Mouse (Mus musculus): ENCODE data around the gene Chst5. TPM values are rescaled to one million over a fixed set of nuclear protein-coding genes. Genes with fewer than 3 reads are reported as not detected.
"Not testable (repeated sequence)": the region's sequence is repeated elsewhere in the genome, so short reads cannot be mapped to it uniquely, and the experiment has no call there.

Gene Chst5
- polyA plus RNA-seq, 1 experiment from 2014 or later, result 1.9 TPM

DNA sequence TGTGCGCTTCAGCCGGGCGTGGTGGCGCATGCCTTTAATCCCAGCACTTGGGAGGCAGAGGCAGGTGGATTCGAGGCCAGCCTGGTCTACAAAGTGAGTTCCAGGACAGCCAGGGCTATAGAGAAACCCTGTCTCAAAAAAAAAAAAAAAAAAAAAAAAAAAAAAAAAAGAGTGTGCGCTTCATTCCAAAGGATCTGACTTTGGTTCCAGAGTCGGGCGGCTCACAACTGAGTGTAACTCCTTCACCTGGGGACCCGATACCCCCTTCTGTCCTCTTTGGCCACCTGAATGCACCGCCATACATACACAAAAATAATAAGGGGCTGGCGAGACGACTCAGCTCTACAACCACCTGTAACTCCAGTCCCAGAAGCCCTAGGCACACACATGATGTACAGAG lies 57.0 kb downstream of the Chst5 start:
- H3K27me3 ChIP-seq (ENCODE audit: control insufficient read depth, insufficient read depth, low read length); ATAC-seq (replicated peaks; ENCODE audit: low FRiP score); H3K36me3 ChIP-seq (ENCODE audit: control insufficient read depth, insufficient read depth, low read length); H3K4me1 ChIP-seq (replicated peaks; ENCODE audit: control insufficient read depth, insufficient read depth, low read length); DNase-seq (ENCODE audit: low spot score); H3K27ac ChIP-seq (ENCODE audit: low read depth, low read length); H3K9me3 ChIP-seq (ENCODE audit: control insufficient read depth, low read length): not testable (repeated sequence)
- H3K4me3 ChIP-seq (ENCODE audit: low read depth, low read length), result peak overlapping the region; percentile 94
- 65% methylated on average over 12 of the region's 12 CpGs for WGBS
- peak overlapping the region; percentile 84 for H3K4me2 ChIP-seq (ENCODE audit: low read depth, low read length, severe bottlenecking)
- peak overlapping the region; percentile 81; the same call in 1 of the 2 replicates for H3K9ac ChIP-seq (ENCODE audit: low read length)

DNA sequence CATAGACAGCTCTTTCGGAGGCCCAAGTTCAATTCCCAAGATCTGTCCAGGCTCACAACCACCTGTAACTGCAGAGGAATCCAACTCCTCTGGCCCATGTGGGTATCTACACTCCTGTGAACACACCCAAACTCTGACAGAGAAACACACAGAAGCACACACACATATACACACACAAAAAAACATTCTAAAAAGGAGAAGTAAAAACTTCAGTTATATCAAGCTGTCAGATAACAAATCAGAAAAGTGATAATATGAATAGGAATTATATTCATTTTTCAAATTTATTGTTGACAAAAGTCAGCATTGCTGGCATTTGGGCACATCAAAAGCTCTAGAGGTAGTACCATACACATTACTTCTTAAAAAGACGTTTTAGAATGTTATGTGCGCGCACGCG lies 63.5 kb downstream of the Chst5 start:
- Histone ChIP-seq H3K4me2 (ENCODE audit: low read depth, low read length, severe bottlenecking) (no peak overlapping the region), H3K9ac (ENCODE audit: low read length) (no peak overlapping the region), H3K9me3 (ENCODE audit: control insufficient read depth, low read length) (no peaks in the 10 kb centered on the region), H3K4me1 (replicated peaks; ENCODE audit: control insufficient read depth, insufficient read depth, low read length) (0 out of 2 replicates have a peak, but pooled peaks cover 2% of the 10 kb centered on the region), H3K27me3 (ENCODE audit: control insufficient read depth, insufficient read depth, low read length) (no peaks in the 10 kb centered on the region), H3K4me3 (ENCODE audit: low read depth, low read length) (no peak overlapping the region), H3K36me3 (ENCODE audit: control insufficient read depth, insufficient read depth, low read length) (no peaks in the 10 kb centered on the region; the same call in 1 of the 2 replicates), H3K27ac (ENCODE audit: low read depth, low read length) (no peak overlapping the region)
- 96% methylated on average over 6 of the region's 6 CpGs for WGBS
- no peak for ATAC-seq (replicated peaks; ENCODE audit: low FRiP score)
- DNase-seq (ENCODE audit: low spot score), result no peak

Other genes starting within 250 kb of the Chst5 start
- gene Ctrb1, start 219.4 kb downstream of the Chst5 start, polyA plus RNA-seq (2014; fragmentation: Nextera tagmentation; extraction: Ambion mirVana), result not detected in 2 replicates
- gene Bcar1, start 166.6 kb downstream of the Chst5 start, polyA plus RNA-seq (2014; fragmentation: Nextera tagmentation; extraction: Ambion mirVana), result 60.1 and 60.8 TPM in 2 replicates
- gene Cfdp1, start 56.2 kb downstream of the Chst5 start, polyA plus RNA-seq (2014; fragmentation: Nextera tagmentation; extraction: Ambion mirVana), result 196 and 206 TPM in 2 replicates
- 8.5 and 11.1 TPM in 2 replicates for gene Tmem170, start 33.7 kb downstream of the Chst5 start, polyA plus RNA-seq (2014; fragmentation: Nextera tagmentation; extraction: Ambion mirVana)
- gene Tmem231, start 23.4 kb upstream of the Chst5 start, polyA plus RNA-seq (2014; fragmentation: Nextera tagmentation; extraction: Ambion mirVana), result 19.9 and 22.2 TPM in 2 replicates
- 272 and 278 TPM in 2 replicates for gene Gabarapl2, start 30.3 kb upstream of the Chst5 start, polyA plus RNA-seq (2014; fragmentation: Nextera tagmentation; extraction: Ambion mirVana)
- 13.5 and 16.4 TPM in 2 replicates for gene Adat1, start 81.9 kb upstream of the Chst5 start, polyA plus RNA-seq (2014; fragmentation: Nextera tagmentation; extraction: Ambion mirVana)
- gene Kars, start 100.9 kb upstream of the Chst5 start, polyA plus RNA-seq (2014; fragmentation: Nextera tagmentation; extraction: Ambion mirVana), result 261 and 263 TPM in 2 replicates
- 33.6 and 33.9 TPM in 2 replicates for gene Terf2ip, start 101.0 kb upstream of the Chst5 start, polyA plus RNA-seq (2014; fragmentation: Nextera tagmentation; extraction: Ambion mirVana)
- 0.97 and 1.0 TPM in 2 replicates for gene Gm6793, start 104.6 kb upstream of the Chst5 start, polyA plus RNA-seq (2014; fragmentation: Nextera tagmentation; extraction: Ambion mirVana)

Data from forebrain, embryonic 11.5 days (tissue).